Mouse (Mus musculus) MEL (cell line): ENCODE results near the gene Ncoa3.

Experiments used
- CHD1 ChIP-seq: IDR thresholded peaks from 2 replicates; pipeline ENCODE4 v1.6.1; 2012; ENCODE audit warnings: low read depth, mild to moderate bottlenecking, inconsistent platforms, low read length, improper control_type of control experiment
- CTCF ChIP-seq, 3 experiments: IDR thresholded peaks in 2 of 3; conservative IDR thresholded peaks in 1 of 3; 2 replicates each; pipeline ENCODE4 v1.5.1; 2011 to 2012; ENCODE audit warnings: low read length in 3 of 3, low read depth in 2 of 3, mild to moderate bottlenecking in 2 of 3, improper control_type of control experiment in 1 of 3, inconsistent platforms in 1 of 3, mixed read lengths in 1 of 3, moderate library complexity in 1 of 3; ENCODE audit not compliant: control insufficient read depth in 1 of 3, insufficient read depth in 1 of 3, poor library complexity in 1 of 3, severe bottlenecking in 1 of 3
- ETS1 ChIP-seq: IDR thresholded peaks from 2 replicates; pipeline ENCODE4 v1.6.1; 2012; ENCODE audit warnings: low read depth, mild to moderate bottlenecking, inconsistent platforms, low read length, improper control_type of control experiment, moderate library complexity
- HCFC1 ChIP-seq: IDR thresholded peaks from 2 replicates; pipeline ENCODE4 v1.6.1; 2012; ENCODE audit warnings: low read depth, mild to moderate bottlenecking, inconsistent platforms, low read length, improper control_type of control experiment, moderate library complexity
- MAFK ChIP-seq: IDR thresholded peaks from 2 replicates; pipeline ENCODE4 v1.6.1; 2011; ENCODE audit warnings: low read depth, mild to moderate bottlenecking, low read length, improper control_type of control experiment, borderline replicate concordance
- MAZ ChIP-seq: IDR thresholded peaks from 2 replicates; pipeline ENCODE4 v1.6.1; 2012; ENCODE audit warnings: low read depth, mild to moderate bottlenecking, inconsistent platforms, low read length, improper control_type of control experiment
- MYB ChIP-seq: IDR thresholded peaks from 2 replicates; pipeline ENCODE4 v1.6.1; 2011; ENCODE audit warnings: mild to moderate bottlenecking, low read depth, low read length, improper control_type of control experiment
- POLR2A ChIP-seq, 2 experiments: IDR thresholded peaks; 2 replicates each; pipeline ENCODE4 v1.6.1; 2011 to 2012; ENCODE audit warnings: low read length in 2 of 2, mild to moderate bottlenecking in 2 of 2, control low read depth in 1 of 2, improper control_type of control experiment in 1 of 2, low read depth in 1 of 2, moderate library complexity in 1 of 2; ENCODE audit not compliant: control insufficient read depth in 1 of 2, insufficient read depth in 1 of 2, poor library complexity in 1 of 2
- POLR2AphosphoS2 ChIP-seq: IDR thresholded peaks from 2 replicates; pipeline ENCODE4 v1.6.1; 2011; ENCODE audit warnings: low read length, improper control_type of control experiment
- UBTF ChIP-seq: IDR thresholded peaks from 2 replicates; pipeline ENCODE4 v1.6.1; 2012; ENCODE audit warnings: low read depth, mild to moderate bottlenecking, inconsistent platforms, low read length, improper control_type of control experiment, moderate library complexity, borderline replicate concordance; ENCODE audit not compliant: insufficient read depth
- USF1 ChIP-seq: IDR thresholded peaks from 2 replicates; pipeline ENCODE4 v1.6.1; 2014; ENCODE audit warnings: low read depth, mild to moderate bottlenecking, inconsistent platforms, low read length, improper control_type of control experiment, moderate library complexity
- ZC3H11A ChIP-seq: IDR thresholded peaks from 2 replicates; pipeline ENCODE4 v1.6.1; 2012; ENCODE audit warnings: low read depth, mild to moderate bottlenecking, inconsistent platforms, low read length, improper control_type of control experiment
- ZKSCAN1 ChIP-seq: IDR thresholded peaks from 2 replicates; pipeline ENCODE4 v1.6.1; 2012; ENCODE audit warnings: low read depth, mild to moderate bottlenecking, inconsistent platforms, low read length, improper control_type of control experiment, moderate library complexity

- TF ChIP-seq ZC3H11A (no peak), CTCF (IDR thresholded peaks at IDR 0.05 in 2 of 3, conservative IDR thresholded peaks at IDR 0.05 in 1 of 3; ENCODE audit: control insufficient read depth in 1 of 3, insufficient read depth in 1 of 3, low read depth in 2 of 3, low read length in 3 of 3, poor library complexity in 1 of 3, severe bottlenecking in 1 of 3) (no peak), POLR2A (IDR thresholded peaks at IDR 0.05; ENCODE audit: control insufficient read depth in 1 of 2, insufficient read depth in 1 of 2, low read depth in 1 of 2, low read length in 2 of 2, poor library complexity in 1 of 2) (no peak), ZKSCAN1 (no peak), MAZ (no peak), ETS1 (no peak), HCFC1 (no peak), CHD1 (no peak), UBTF (no peak), POLR2AphosphoS2 (no peak), MAFK (no peak), MYB (no peak), USF1 (no peak)
Measured at GRCm38 (mm10) chr2:165969391-165969790, 23.0 kb upstream of the Ncoa3 start.
